8 mouse cellular contexts compared by ENCODE assay signal in the genomic region with DNA sequence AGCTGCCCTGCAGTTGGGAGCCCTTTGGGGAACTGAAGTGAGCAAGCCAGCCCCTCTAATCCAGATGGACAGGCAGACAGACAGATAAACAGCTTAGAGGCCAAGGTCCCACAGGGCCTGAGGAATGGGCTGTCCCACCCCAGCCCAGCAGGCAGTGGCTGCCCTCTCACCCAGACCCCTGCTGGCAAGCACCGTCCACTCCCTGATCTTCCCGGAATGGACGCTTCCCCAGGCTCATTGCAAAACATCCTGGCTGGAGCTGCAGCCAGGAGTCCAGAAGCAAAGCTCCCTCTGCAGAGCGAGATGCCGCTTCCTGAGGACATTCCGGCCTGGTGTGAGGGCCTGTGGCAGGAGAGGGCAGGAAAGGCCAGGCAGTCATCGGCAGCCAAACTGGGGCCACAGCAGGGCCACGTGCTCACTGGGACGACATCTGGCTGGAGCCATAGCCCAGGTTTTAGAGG.
A peak's percentile ranks its signal among the peaks of the same experiment; 100 is the strongest.
DNase-seq lines count a peak whose midpoint lies in the region; ATAC-seq and TF ChIP-seq lines count a peak whose summit lies in the region.

No protein-coding gene starts in this region.

- no peaks in the 10 kb centered on the region for H3K36me3 ChIP-seq in spleen, adult 2 months (ENCODE audit: control insufficient read depth, insufficient read depth, low read length)
- H3K36me3 ChIP-seq in hindbrain, embryonic 14.5 days (replicated peaks; ENCODE audit: control insufficient read depth, insufficient read depth) = no peaks in the 10 kb centered on the region
- H3K36me3 ChIP-seq in myocyte (ENCODE audit: control insufficient read depth, insufficient read depth) = no peaks in the 10 kb centered on the region

- no peaks in the 10 kb centered on the region for H3K27me3 ChIP-seq in spleen, adult 2 months (ENCODE audit: control insufficient read depth, insufficient read depth, low read length)
- H3K27me3 ChIP-seq in hindbrain, embryonic 14.5 days (ENCODE audit: control insufficient read depth, insufficient read depth, low read length) = no peaks in the 10 kb centered on the region
- no peaks in the 10 kb centered on the region for H3K27me3 ChIP-seq in myocyte (ENCODE audit: control insufficient read depth, insufficient read depth, insufficient read length)

- no peak overlapping the region for H3ac ChIP-seq in myocyte (ENCODE audit: control insufficient read depth, insufficient read length)

- no peak for DNase-seq in spleen, adult 2 months (ENCODE audit: low read depth in 1 of 2, low spot score in 2 of 2)
- no peak for DNase-seq in spleen, postnatal 14 days (ENCODE audit: low spot score in 2 of 2)
- DNase-seq in gastrocnemius, adult 8-10 months (ENCODE audit: low spot score in 2 of 2) = peak; percentile 71 to 80
- DNase-seq in hindbrain, embryonic 14.5 days (ENCODE audit: low spot score) = no peak
- DNase-seq in liver = peak; percentile 42
- DNase-seq in thymus, postnatal 25 days = no peak

- TF ChIP-seq POLR2A in spleen, adult 2 months (IDR thresholded peaks at IDR 0.05; ENCODE audit: low read depth, low read length) = no peak
- TF ChIP-seq POLR2A in myocyte (IDR thresholded peaks at IDR 0.05; ENCODE audit: insufficient read length, low read depth) = no peak

- 81% methylated on average over 9 of the region's 9 CpGs for WGBS in spleen, adult 2 months
- 8% methylated on average over 9 of the region's 9 CpGs for WGBS in hindbrain, embryonic 14.5 days

- H3K4me2 ChIP-seq in hindbrain, embryonic 14.5 days (replicated peaks) = no peak overlapping the region
- peak overlapping the region; percentile 50 for H3K4me2 ChIP-seq in myocyte (ENCODE audit: low read depth)

- H3K4me1 ChIP-seq in spleen, adult 2 months (ENCODE audit: control insufficient read depth, insufficient read depth, insufficient read length) = no peaks in the 10 kb centered on the region; the same call in 1 of the 2 replicates
- H3K4me1 ChIP-seq in hindbrain, embryonic 14.5 days (replicated peaks; ENCODE audit: control insufficient read depth, insufficient read depth, low read length) = peaks cover 30% of the 10 kb centered on the region; the same call in 1 of the 2 replicates

- H3K4me3 ChIP-seq in spleen, adult 2 months (ENCODE audit: extremely low read depth, insufficient read depth, insufficient read length) = no peak overlapping the region
- H3K4me3 ChIP-seq in hindbrain, embryonic 14.5 days (replicated peaks; ENCODE audit: low read length) = no peak overlapping the region
- H3K4me3 ChIP-seq in myocyte = no peak overlapping the region

- ATAC-seq in hindbrain, embryonic 14.5 days (ENCODE audit: low FRiP score) = no peak
- no peak for ATAC-seq in activated CD4-positive, CD25-positive, alpha-beta regulatory T cell, adult 4 months

- no peak for TF ChIP-seq CTCF in spleen, adult 2 months (IDR thresholded peaks at IDR 0.05; ENCODE audit: extremely low read depth, insufficient read depth, insufficient read length, insufficient replicate concordance)

- peak overlapping the region; percentile 16; the same call in 1 of the 2 replicates for H3K9ac ChIP-seq in hindbrain, embryonic 14.5 days

- H3K79me2 ChIP-seq in myocyte (ENCODE audit: control insufficient read depth, insufficient read depth) = no peaks in the 10 kb centered on the region

- H3K27ac ChIP-seq in spleen, adult 2 months (ENCODE audit: insufficient read depth, low read length) = peak overlapping the region; percentile 47; the same call in 1 of the 2 replicates
- peak overlapping the region; percentile 68 for H3K27ac ChIP-seq in hindbrain, embryonic 14.5 days

- H3K9me3 ChIP-seq in hindbrain, embryonic 14.5 days (ENCODE audit: control insufficient read depth, low read length) = no peaks in the 10 kb centered on the region

TF ChIP-seq in myocyte, 11 proteins besides CTCF, POLR2A, EP300 and RAD21:
- TF ChIP-seq E2F4 (IDR thresholded peaks at IDR 0.05; ENCODE audit: insufficient read depth) (no peak), POLR2AphosphoS2 (IDR thresholded peaks at IDR 0.05; ENCODE audit: insufficient read length, low read depth) (no peak), TCF12 (IDR thresholded peaks at IDR 0.05; ENCODE audit: insufficient read depth, poor library complexity, severe bottlenecking) (no peak), USF1 (IDR thresholded peaks at IDR 0.05; ENCODE audit: low read depth) (no peak), REST (IDR thresholded peaks at IDR 0.05; ENCODE audit: insufficient read depth, insufficient read length) (no peak)

Comparison
In these comparisons a context has a peak if more than half of its experiments do, and no peak if none do; other contexts are left out.
1. DNase-seq: peak in gastrocnemius, adult 8-10 months (2 of 2) and liver (single experiment); none in spleen, adult 2 months (0 of 2), spleen, postnatal 14 days (0 of 2), hindbrain, embryonic 14.5 days (single experiment) and thymus, postnatal 25 days (single experiment).